Mouse (Mus musculus) stomach, postnatal 0 days (tissue): ENCODE measurements around the gene Nras.

Experiments
- CTCF ChIP-seq: IDR thresholded peaks from 2 replicates; pipeline ENCODE4 v1.5.1; 2016; ENCODE audit warnings: antibody characterized with exemption, low read depth, mild to moderate bottlenecking, moderate library complexity
- EP300 ChIP-seq: optimal IDR thresholded peaks from 2 replicates; pipeline ENCODE3; 2016; ENCODE audit warnings: antibody characterized with exemption

- TF ChIP-seq CTCF (no peak), EP300 (peak; percentile 44)
These were observed 2.0 kb upstream of the Nras start for GRCm38 (mm10) chr3:103056016-103056595.
